Mouse (Mus musculus) CH12.LX (cell line): ENCODE measurements around the gene Fam50b. TPM values are rescaled to one million over a fixed set of nuclear protein-coding genes. Genes with fewer than 3 reads are reported as not detected.

ENCODE experiments used
- DNase-seq: peaks from one replicate; pipeline ENCODE4 v3.0.0-alpha.2; 2013; ENCODE audit errors: extremely low read depth
- H3K27ac ChIP-seq: 2 replicates; pipeline ENCODE4 v1.5.1; 2012; ENCODE audit warnings: low read depth, mild to moderate bottlenecking, control low read depth, moderate library complexity; ENCODE audit not compliant: insufficient read depth
- H3K27me3 ChIP-seq: replicated peaks from 2 replicates; pipeline ENCODE3; 2012; ENCODE audit warnings: inconsistent platforms
- H3K36me3 ChIP-seq, 2 experiments: replicated peaks in 1 of 2; 2 replicates each; pipeline versions ENCODE3 to v1.6.1; 2012; ENCODE audit warnings: inconsistent platforms in 1 of 2, low read length in 1 of 2, mild to moderate bottlenecking in 1 of 2, mixed read lengths in 1 of 2, moderate library complexity in 1 of 2; ENCODE audit not compliant: control insufficient read depth in 1 of 2, insufficient read depth in 1 of 2
- H3K4me1 ChIP-seq, 2 experiments: 2 replicates each; pipeline ENCODE4 v1.6.1; 2012; ENCODE audit warnings: inconsistent platforms in 1 of 2, moderate library complexity in 1 of 2; ENCODE audit not compliant: insufficient read depth in 2 of 2, control insufficient read depth in 1 of 2
- H3K4me2 ChIP-seq: 2 replicates; pipeline ENCODE4 v1.6.1; 2012; ENCODE audit warnings: low read depth, mild to moderate bottlenecking, control low read depth; ENCODE audit not compliant: poor library complexity, insufficient read depth, severe bottlenecking
- H3K4me3 ChIP-seq, 3 experiments: fragments of 150-350 bp in 1 of 3; sonication (generic) in 1 of 3; replicated peaks in 1 of 3; 2 replicates each; pipeline versions ENCODE3 to v1.5.1; 2011 to 2012; ENCODE audit warnings: low read depth in 2 of 3, low read length in 2 of 3, mild to moderate bottlenecking in 2 of 3, moderate library complexity in 2 of 3, control low read depth in 1 of 3, improper control_type of control experiment in 1 of 3, inconsistent platforms in 1 of 3, mixed read lengths in 1 of 3; ENCODE audit not compliant: poor library complexity in 1 of 3
- H3K79me2 ChIP-seq: replicated peaks from 2 replicates; pipeline ENCODE4 v1.6.1; 2012; ENCODE audit warnings: mild to moderate bottlenecking, moderate library complexity; ENCODE audit not compliant: control insufficient read depth, poor library complexity, insufficient read depth, severe bottlenecking; ENCODE audit errors: extremely low read depth
- H3K9ac ChIP-seq: 2 replicates; pipeline ENCODE4 v1.6.1; 2012; ENCODE audit warnings: low read depth, mild to moderate bottlenecking, control low read depth, moderate library complexity; ENCODE audit not compliant: insufficient read depth
- H3K9me3 ChIP-seq: replicated peaks from 2 replicates; pipeline ENCODE3; 2012; ENCODE audit warnings: low read length, inconsistent platforms, mixed read lengths
- BHLHE40 ChIP-seq: IDR thresholded peaks from 2 replicates; pipeline ENCODE4 v1.6.1; 2011; ENCODE audit warnings: mild to moderate bottlenecking, low read depth, low read length, improper control_type of control experiment
- CHD2 ChIP-seq: IDR thresholded peaks from 2 replicates; pipeline ENCODE4 v1.6.1; 2011; ENCODE audit warnings: low read length, improper control_type of control experiment
- CTCF ChIP-seq, 2 experiments: IDR thresholded peaks in 1 of 2; conservative IDR thresholded peaks in 1 of 2; 2 replicates each; pipeline ENCODE4 v1.5.1; 2011 to 2012; ENCODE audit warnings: low read depth in 2 of 2, low read length in 2 of 2, improper control_type of control experiment in 1 of 2, inconsistent platforms in 1 of 2, mild to moderate bottlenecking in 1 of 2, moderate library complexity in 1 of 2
- EP300 ChIP-seq: IDR thresholded peaks from 2 replicates; pipeline ENCODE4 v1.6.1; 2011; ENCODE audit warnings: low read length, improper control_type of control experiment
- GABPA ChIP-seq: IDR thresholded peaks from 2 replicates; pipeline ENCODE4 v1.6.1; 2012; ENCODE audit warnings: low read depth, low read length, improper control_type of control experiment, inconsistent platforms; ENCODE audit not compliant: insufficient replicate concordance
- IRF4 ChIP-seq: IDR thresholded peaks from 2 replicates; pipeline ENCODE4 v1.6.1; 2014; ENCODE audit warnings: low read depth, mild to moderate bottlenecking, inconsistent platforms, low read length, improper control_type of control experiment
- JUND ChIP-seq: conservative IDR thresholded peaks from 2 replicates; pipeline ENCODE4 v1.6.1; 2011; ENCODE audit warnings: low read depth, low read length, improper control_type of control experiment
- MAFK ChIP-seq: IDR thresholded peaks from 2 replicates; pipeline ENCODE4 v1.6.1; 2011; ENCODE audit warnings: low read length, improper control_type of control experiment; ENCODE audit not compliant: insufficient replicate concordance
- MAZ ChIP-seq: IDR thresholded peaks from 2 replicates; pipeline ENCODE4 v1.6.1; 2012; ENCODE audit warnings: low read depth, mild to moderate bottlenecking, inconsistent platforms, low read length, improper control_type of control experiment, moderate library complexity
- MEF2A ChIP-seq: IDR thresholded peaks from 2 replicates; pipeline ENCODE4 v1.6.1; 2014; ENCODE audit warnings: low read depth, mild to moderate bottlenecking, inconsistent platforms, low read length, improper control_type of control experiment, borderline replicate concordance
- MYC ChIP-seq: IDR thresholded peaks from 2 replicates; pipeline ENCODE4 v1.6.1; 2011; ENCODE audit warnings: low read depth, mild to moderate bottlenecking, improper control_type of control experiment, low read length
- NRF1 ChIP-seq: IDR thresholded peaks from 2 replicates; pipeline ENCODE4 v1.6.1; 2014; ENCODE audit warnings: low read depth, mild to moderate bottlenecking, inconsistent platforms, low read length, improper control_type of control experiment, moderate library complexity
- RAD21 ChIP-seq: IDR thresholded peaks from 2 replicates; pipeline ENCODE4 v1.6.1; 2011; ENCODE audit warnings: low read depth, mild to moderate bottlenecking, low read length, improper control_type of control experiment, moderate library complexity
- RCOR1 ChIP-seq: conservative IDR thresholded peaks from 2 replicates; pipeline ENCODE4 v1.6.1; 2012; ENCODE audit warnings: low read depth, mild to moderate bottlenecking, inconsistent platforms, low read length, improper control_type of control experiment
- TBP ChIP-seq: conservative IDR thresholded peaks from 2 replicates; pipeline ENCODE4 v1.6.1; 2011; ENCODE audit warnings: low read depth, low read length, improper control_type of control experiment
- UBTF ChIP-seq: IDR thresholded peaks from 2 replicates; pipeline ENCODE4 v1.6.1; 2012; ENCODE audit warnings: low read depth, mild to moderate bottlenecking, inconsistent platforms, low read length, improper control_type of control experiment, moderate library complexity
- USF2 ChIP-seq: conservative IDR thresholded peaks from 2 replicates; pipeline ENCODE4 v1.6.1; 2011; ENCODE audit warnings: low read depth, low read length, improper control_type of control experiment
- ZKSCAN1 ChIP-seq: IDR thresholded peaks from 2 replicates; pipeline ENCODE4 v1.6.1; 2012; ENCODE audit warnings: low read depth, inconsistent platforms, low read length, improper control_type of control experiment, borderline replicate concordance
- ZMIZ1 ChIP-seq: IDR thresholded peaks from 2 replicates; pipeline ENCODE4 v1.6.1; 2012; ENCODE audit warnings: low read depth, mild to moderate bottlenecking, inconsistent platforms, low read length, improper control_type of control experiment
- ZNF384 ChIP-seq: IDR thresholded peaks from 2 replicates; pipeline ENCODE4 v1.6.1; 2012; ENCODE audit warnings: low read depth, low read length, improper control_type of control experiment, inconsistent platforms
- dilution Hi-C: fragments of 300-500 bp; cut with MboI; formaldehyde crosslinking; loops from 2 replicates; pipeline ENCODE4 v1.14.3; 2020; ENCODE audit warnings: low sequenced_read_pairs; ENCODE audit not compliant: extremely low pct_unique_long_range_greater_than_20kb, extremely low pct_ligation_motif_present
- in situ Hi-C: fragments of 300-500 bp; cut with MboI; formaldehyde crosslinking; loops from 3 replicates; pipeline ENCODE4 v1.14.3; 2019; ENCODE audit warnings: low sequenced_read_pairs, low pct_ligation_motif_present, low pct_unique_long_range_greater_than_20kb, mixed read lengths
- polyA plus RNA-seq: library from polyadenylated mRNA; unstranded; fragments of >175 nt; gene quantifications from 2 replicates; pipeline ENCODE4 v1.2.1, GENCODE M21; 2012; ENCODE audit warnings: low read depth; ENCODE audit not compliant: insufficient read length
- total RNA-seq, 2 experiments: library from RNA; depleted of rRNA; stranded (reverse); fragments of 300-350 nt in 1 of 2; fragments of >200 nt in 1 of 2; gene quantifications; 2 replicates each; pipeline ENCODE4 v1.2.3; 2012 to 2014

Gene Fam50b
- total and polyA plus RNA-seq, 3 experiments: 0.08 to 0.24 TPM; not detected in 1

DNA sequence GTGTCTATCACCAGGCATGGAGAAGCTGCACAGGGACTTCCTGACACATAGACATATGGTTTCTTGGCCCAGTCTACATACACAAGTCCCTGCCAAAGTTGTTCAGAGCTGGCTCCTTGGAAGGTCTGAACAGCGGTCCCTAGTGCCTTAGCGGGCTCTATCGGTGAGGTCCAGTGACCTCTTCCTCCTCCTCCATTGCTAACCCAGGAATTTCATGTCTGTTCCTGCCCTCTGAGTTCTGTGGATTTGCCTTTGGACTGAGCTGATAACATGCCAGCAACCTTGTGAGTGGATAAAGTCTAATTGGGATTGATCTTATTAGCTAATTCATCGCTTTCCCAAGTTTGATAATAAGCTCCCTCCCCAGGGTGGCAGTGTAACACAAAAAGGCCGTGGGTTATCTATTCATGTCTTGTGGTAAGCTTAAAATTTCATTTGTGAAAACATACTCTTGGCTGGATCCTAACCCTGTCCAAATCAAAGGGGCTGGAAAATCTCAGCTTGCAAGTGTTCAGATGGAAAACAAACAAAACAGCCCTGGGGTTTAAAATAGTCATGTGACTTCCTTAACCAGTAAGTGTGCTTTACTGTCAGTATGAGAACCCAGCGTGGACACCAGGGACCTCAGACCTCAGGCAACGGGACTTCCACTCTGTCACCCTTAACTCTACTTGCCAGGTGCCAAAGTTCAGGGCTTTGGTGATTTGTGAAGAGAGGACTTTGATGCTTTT lies 3.5 kb downstream of the Fam50b start:
- Histone ChIP-seq H3K36me3 (no peaks in the 10 kb centered on the region), H3K4me2 (no peak overlapping the region), H3K9me3 (no peaks in the 10 kb centered on the region), H3K27me3 (no peaks in the 10 kb centered on the region), H3K27ac (no peak overlapping the region), H3K79me2 (no peaks in the 10 kb centered on the region), H3K4me1 (peaks cover 0 to 17% of the 10 kb centered on the region in 2 experiments; a peak in 3 of 4 replicates), H3K9ac (no peak overlapping the region), H3K4me3 (no peak overlapping the region)
- in situ Hi-C loops (no loop called here), dilution Hi-C loops (no loop called here)
- peak; percentile 44 for DNase-seq
- TF ChIP-seq BHLHE40 (peak; percentile 27; the same call in 1 of the 2 replicates), ZNF384 (no peak), GABPA (no peak), RCOR1 (no peak), NRF1 (no peak), ZMIZ1 (no peak), IRF4 (no peak)

DNA sequence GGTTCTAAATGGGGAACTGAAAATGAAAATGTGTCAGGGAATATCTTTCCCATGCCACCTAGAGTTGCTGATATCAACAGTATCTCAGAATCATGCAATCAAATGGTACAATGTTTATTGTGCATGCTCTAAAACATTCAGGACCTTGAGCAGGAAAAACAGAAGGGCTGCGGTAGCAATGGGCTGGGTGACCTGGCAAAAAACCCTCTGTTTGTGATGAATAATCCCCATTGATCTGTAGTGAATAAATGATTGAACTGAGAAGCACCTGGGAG lies 4.0 kb downstream of the Fam50b start:
- H3K36me3 ChIP-seq: no peaks in the 10 kb centered on the region
- peaks cover 0 to 17% of the 10 kb centered on the region in 2 experiments; a peak in 3 of 4 replicates for H3K4me1 ChIP-seq
- DNase-seq: no peak
- no peak overlapping the region for H3K4me2 ChIP-seq
- H3K27ac ChIP-seq: no peak overlapping the region
- dilution Hi-C loops (no loop called here), in situ Hi-C loops (no loop called here)
- no peak overlapping the region for H3K9ac ChIP-seq
- H3K27me3 ChIP-seq: no peaks in the 10 kb centered on the region
- H3K4me3 ChIP-seq: no peak overlapping the region
- TF ChIP-seq BHLHE40 (peak; percentile 1; the same call in 1 of the 2 replicates), EP300 (0 out of 2 replicates have a peak, but pooled peaks have one; percentile 37), JUND (no peak), MEF2A (no peak)
- no peaks in the 10 kb centered on the region for H3K9me3 ChIP-seq
- no peaks in the 10 kb centered on the region for H3K79me2 ChIP-seq

DNA sequence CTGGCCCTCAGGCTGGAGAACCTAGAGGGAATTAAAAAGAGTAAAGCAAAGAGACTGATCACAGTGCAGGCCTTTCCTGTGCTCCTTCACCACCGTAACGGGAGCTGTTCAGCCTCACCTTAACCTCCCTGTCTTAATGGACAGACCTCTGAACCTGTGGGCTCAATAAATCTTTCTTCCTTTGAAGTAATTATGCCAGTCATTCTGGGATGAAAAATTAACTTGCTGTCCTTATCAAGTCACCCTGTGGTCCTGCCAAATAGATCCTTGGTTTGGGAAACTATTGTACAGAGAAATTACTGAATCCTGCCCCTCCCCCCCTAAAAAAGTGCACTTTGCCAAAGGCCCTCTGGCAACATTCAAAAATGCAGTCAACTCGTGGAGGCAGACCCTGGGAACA lies 4.4 kb downstream of the Fam50b start:
- no peak for DNase-seq
- TF ChIP-seq MAFK (no peak), JUND (no peak), MAZ (no peak), UBTF (no peak), CTCF (conservative IDR thresholded peaks at IDR 0.05 in 1 of 2, IDR thresholded peaks at IDR 0.05 in 1 of 2; ENCODE audit: low read depth in 2 of 2, low read length in 2 of 2) (no peak), MYC (no peak), ZMIZ1 (no peak), RCOR1 (no peak), RAD21 (no peak), TBP (no peak), ZNF384 (no peak), USF2 (no peak), ZKSCAN1 (no peak), NRF1 (no peak), CHD2 (no peak)
- in situ Hi-C loops (no loop called here), dilution Hi-C loops (no loop called here)
- peaks cover 0 to 17% of the 10 kb centered on the region in 2 experiments; a peak in 3 of 4 replicates for H3K4me1 ChIP-seq
- no peaks in the 10 kb centered on the region for H3K9me3 ChIP-seq
- no peak overlapping the region for H3K27ac ChIP-seq
- H3K79me2 ChIP-seq: no peaks in the 10 kb centered on the region
- H3K9ac ChIP-seq: no peak overlapping the region
- H3K4me3 ChIP-seq: no peak overlapping the region
- no peak overlapping the region for H3K4me2 ChIP-seq
- no peaks in the 10 kb centered on the region for H3K27me3 ChIP-seq
- no peaks in the 10 kb centered on the region for H3K36me3 ChIP-seq
